Mouse (Mus musculus): Measurements from ENCODE around the gene Cyfip2. TPM values are rescaled to one million over a fixed set of nuclear protein-coding genes. Genes with fewer than 3 reads are reported as not detected.

The Cyfip2 gene
- polyA plus RNA-seq, 1 experiment from 2014 or later = 4.9 TPM

DNA sequence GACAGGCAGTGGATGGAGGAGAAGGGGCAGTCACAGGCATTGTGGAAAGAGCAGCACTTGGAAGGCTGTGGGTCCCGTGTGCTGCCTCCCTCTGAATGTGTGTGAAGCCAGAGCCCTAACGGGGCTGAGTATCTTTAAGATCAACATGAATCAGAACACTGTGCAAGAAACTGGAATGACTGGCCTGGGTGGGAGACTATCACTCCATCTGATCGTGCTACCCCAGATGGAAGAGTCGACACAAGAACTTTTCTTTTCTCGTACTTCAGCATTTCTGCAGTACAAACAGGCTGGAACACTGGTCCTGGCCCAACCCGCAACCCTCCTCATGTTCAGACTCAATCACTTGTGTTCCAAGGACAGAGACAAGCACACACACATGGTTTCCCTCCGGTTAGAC, 144.2 kb downstream of the Cyfip2 start:
- H3K9me3 ChIP-seq (replicated peaks) = no peaks in the 10 kb centered on the region
- no peak overlapping the region for H3K9ac ChIP-seq
- H3K27ac ChIP-seq = no peak overlapping the region
- WGBS (ENCODE audit: insufficient replicate concordance) = 70% methylated on average over 7 of the region's 7 CpGs
- H3K4me3 ChIP-seq = no peak overlapping the region
- H3K36me3 ChIP-seq = no peaks in the 10 kb centered on the region
- H3K4me1 ChIP-seq = no peaks in the 10 kb centered on the region
- peaks cover 54% of the 10 kb centered on the region for H3K27me3 ChIP-seq (replicated peaks)
- ATAC-seq = no peak
- H3K4me2 ChIP-seq = no peak overlapping the region

DNA sequence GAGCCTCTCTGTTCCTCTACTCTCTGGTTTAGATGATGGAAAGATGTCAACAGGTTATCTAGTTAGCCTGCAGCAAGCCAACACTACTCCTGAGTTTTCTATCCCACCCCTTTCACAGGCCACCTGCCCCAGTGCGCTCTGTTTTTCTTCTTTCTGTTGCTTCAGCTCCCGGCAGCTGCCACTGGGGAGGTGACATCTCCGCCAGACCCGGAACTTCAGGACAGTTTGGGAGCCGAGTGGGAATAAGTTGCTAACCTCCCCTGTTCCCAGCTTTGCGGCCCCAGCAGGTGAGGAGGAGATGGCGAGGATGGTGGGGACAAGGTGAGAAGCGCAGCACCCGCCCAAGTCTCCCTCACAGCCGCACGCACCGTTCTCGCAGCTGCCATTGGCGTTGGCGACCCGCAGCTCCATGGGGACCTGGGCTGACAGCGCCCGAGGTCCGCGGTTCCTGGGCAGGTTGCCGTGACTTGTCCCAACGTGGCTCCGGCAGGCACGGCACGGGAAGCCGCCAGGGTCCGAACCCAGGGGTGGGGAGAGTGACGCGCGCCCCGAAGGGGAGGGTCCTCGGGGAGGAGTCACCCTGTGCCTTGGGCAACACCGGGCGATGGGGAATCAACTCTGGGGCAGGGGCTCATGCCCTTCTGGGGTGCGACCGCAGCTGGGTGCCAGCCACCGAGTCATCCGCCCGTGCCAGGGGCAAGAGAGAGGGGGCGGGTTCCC, 146.6 kb downstream of the Cyfip2 start, which contains the start of gene Nipal4:
TSS of gene Nipal4 (minus strand) at position 643 of the 720 bp plus-strand sequence.
- Histone ChIP-seq H3K4me1 (no peaks in the 10 kb centered on the region), H3K9me3 (replicated peaks) (no peaks in the 10 kb centered on the region), H3K4me2 (peak within 1 kb of the TSS; percentile 61), H3K36me3 (no peaks in the 10 kb centered on the region), H3K9ac (0 out of 2 replicates have a peak within 1 kb of the TSS, but pooled peaks have one; percentile 6), H3K27me3 (replicated peaks) (peaks cover 60% of the 10 kb centered on the region), H3K4me3 (peak within 1 kb of the TSS; percentile 42), H3K27ac (no peak within 1 kb of the TSS)
- ATAC-seq = no peak
- WGBS (ENCODE audit: insufficient replicate concordance) = 3% methylated on average over 40 of the region's 40 CpGs

DNA sequence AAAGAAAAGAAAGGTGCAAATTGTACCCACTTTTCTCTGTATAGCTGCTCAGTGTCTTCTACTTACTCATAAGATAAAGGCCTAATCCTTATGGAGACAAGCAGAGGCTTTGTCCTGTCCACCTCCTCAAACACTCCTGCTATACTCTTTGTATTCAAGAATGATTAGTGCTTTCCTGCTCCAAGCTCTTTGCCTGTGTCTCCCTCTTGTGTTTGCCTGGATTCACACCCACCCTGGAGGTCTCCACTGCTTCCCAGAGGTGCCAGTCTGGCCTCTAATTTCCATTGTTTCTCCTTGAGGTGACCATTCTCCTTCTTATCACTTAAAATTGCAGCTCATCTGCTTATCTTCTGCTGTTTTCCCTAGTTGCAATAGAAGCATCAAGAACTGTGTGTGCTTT, 155.2 kb downstream of the Cyfip2 start:
- no peak overlapping the region for H3K27ac ChIP-seq
- no peak for ATAC-seq

DNA sequence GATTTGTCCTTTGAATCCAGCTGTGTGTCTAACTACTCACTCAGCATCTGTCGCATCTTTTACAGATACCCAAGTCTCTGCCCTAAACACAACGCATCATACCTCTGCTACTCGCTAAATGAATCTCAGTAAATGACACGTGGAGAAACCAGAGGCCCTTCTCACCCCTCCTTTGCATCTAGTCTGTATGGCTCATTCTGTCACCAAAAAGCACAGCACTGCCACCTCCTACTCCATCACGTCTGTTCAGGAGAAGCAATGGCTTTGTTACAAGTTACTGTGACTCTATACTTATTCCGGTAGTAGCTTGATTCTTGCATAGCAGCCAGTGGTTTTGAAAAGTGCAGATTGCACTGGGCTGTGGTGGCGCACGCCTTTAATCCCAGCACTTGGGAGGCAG, 155.7 kb downstream of the Cyfip2 start:
- H3K27ac ChIP-seq = no peak overlapping the region
- H3K36me3 ChIP-seq = no peaks in the 10 kb centered on the region
- H3K9ac ChIP-seq = no peak overlapping the region
- H3K4me1 ChIP-seq = no peaks in the 10 kb centered on the region
- WGBS (ENCODE audit: insufficient replicate concordance) = 70% methylated on average over 8 of the region's 8 CpGs
- no peaks in the 10 kb centered on the region for H3K9me3 ChIP-seq (replicated peaks)
- no peaks in the 10 kb centered on the region for H3K27me3 ChIP-seq (replicated peaks)
- H3K4me2 ChIP-seq = no peak overlapping the region
- ATAC-seq = no peak
- H3K4me3 ChIP-seq = no peak overlapping the region

More for the DNA sequence above, 155.2 kb downstream of the Cyfip2 start:
- H3K4me3 ChIP-seq = no peak overlapping the region
- no peaks in the 10 kb centered on the region for H3K9me3 ChIP-seq (replicated peaks)
- no peak overlapping the region for H3K9ac ChIP-seq
- H3K36me3 ChIP-seq = no peaks in the 10 kb centered on the region
- H3K27me3 ChIP-seq (replicated peaks) = no peaks in the 10 kb centered on the region
- no peaks in the 10 kb centered on the region for H3K4me1 ChIP-seq
- H3K4me2 ChIP-seq = no peak overlapping the region

DNA sequence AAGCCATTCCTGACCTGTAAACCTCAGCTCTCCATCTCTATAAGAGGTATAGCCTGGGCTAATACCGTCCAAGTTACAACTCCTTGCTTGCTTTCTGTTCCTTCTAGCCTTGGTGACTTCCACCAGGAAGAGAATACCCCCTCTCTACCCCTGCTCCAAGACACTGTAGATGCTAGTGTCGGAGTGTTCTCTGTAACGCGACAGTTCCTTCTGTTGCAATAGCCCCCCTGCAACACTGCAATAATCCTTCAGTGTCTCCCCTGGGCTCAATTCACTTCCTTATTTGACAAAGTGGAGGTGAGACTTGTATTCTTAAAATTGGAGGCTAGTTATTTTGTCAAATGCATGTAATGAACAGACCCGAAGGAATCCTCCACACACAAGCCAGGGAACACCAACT, 166.0 kb downstream of the Cyfip2 start:
- H3K9me3 ChIP-seq (replicated peaks) = no peaks in the 10 kb centered on the region
- H3K9ac ChIP-seq = no peak overlapping the region
- ATAC-seq = no peak
- no peaks in the 10 kb centered on the region for H3K4me1 ChIP-seq
- WGBS (ENCODE audit: insufficient replicate concordance) = 74% methylated on average over 5 of the region's 5 CpGs
- H3K4me3 ChIP-seq = no peak overlapping the region
- H3K4me2 ChIP-seq = no peak overlapping the region
- no peaks in the 10 kb centered on the region for H3K27me3 ChIP-seq (replicated peaks)
- H3K27ac ChIP-seq = no peak overlapping the region
- no peaks in the 10 kb centered on the region for H3K36me3 ChIP-seq

DNA sequence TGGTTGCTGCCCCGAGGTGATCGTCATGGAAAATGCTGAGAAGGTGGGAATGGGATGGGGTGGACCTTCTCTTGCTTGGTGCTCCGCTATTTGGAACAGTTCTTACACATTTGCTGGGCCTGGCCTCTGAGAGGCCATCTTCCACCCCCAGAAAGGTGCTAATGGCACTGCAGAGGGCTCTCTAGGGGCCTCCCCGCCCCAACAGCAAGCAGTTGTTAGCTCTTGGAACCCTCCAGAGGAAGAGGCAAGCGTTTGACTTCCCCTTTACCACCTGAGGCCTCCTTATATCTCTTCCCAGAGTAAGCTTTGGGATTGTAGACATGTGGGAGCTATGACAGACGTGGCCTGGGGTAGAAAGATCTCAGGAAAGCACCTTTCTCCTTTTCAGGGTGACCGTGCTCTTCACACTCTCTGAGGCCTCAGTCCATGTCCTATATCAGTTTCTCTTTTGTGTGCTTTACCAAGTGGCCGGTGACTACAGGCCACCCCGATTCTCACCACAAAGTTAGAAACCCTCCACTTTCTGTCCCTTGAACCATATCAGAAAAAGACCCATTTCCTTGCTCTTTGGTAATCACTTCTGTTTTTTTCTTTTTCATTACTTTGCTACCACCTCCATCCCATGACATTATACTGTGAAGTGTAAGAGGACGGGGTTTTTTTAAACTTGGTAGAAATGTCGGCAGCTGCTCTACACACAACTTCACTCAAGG, 167.3 kb downstream of the Cyfip2 start:
- Histone ChIP-seq H3K27me3 (replicated peaks) (no peaks in the 10 kb centered on the region), H3K9me3 (replicated peaks) (no peaks in the 10 kb centered on the region), H3K4me1 (no peaks in the 10 kb centered on the region), H3K4me2 (no peak overlapping the region), H3K27ac (no peak overlapping the region), H3K9ac (no peak overlapping the region), H3K36me3 (no peaks in the 10 kb centered on the region), H3K4me3 (no peak overlapping the region)
- no peak for ATAC-seq
- 67% methylated on average over 11 of the region's 11 CpGs for WGBS (ENCODE audit: insufficient replicate concordance)

Small RNA genes within 50 kb of the gene (microRNA-seq; reads per million reads assigned to microRNA genes)
- not detected for gene Mir7239

Other genes with a start within 250 kb of the Cyfip2 start
- gene Nipal4, start 146.4 kb downstream of the Cyfip2 start, polyA plus RNA-seq (2016; fragmentation: Nextera tagmentation; extraction: Ambion mirVana) = 0.13 and 0.26 TPM in 2 replicates
- not detected in 2 replicates for gene Fndc9, start 77.3 kb downstream of the Cyfip2 start, polyA plus RNA-seq (2016; fragmentation: Nextera tagmentation; extraction: Ambion mirVana)
- not detected in 2 replicates for gene Itk, start 76.7 kb upstream of the Cyfip2 start, polyA plus RNA-seq (2016; fragmentation: Nextera tagmentation; extraction: Ambion mirVana)
- gene Fam71b, start 83.7 kb upstream of the Cyfip2 start, polyA plus RNA-seq (2016; fragmentation: Nextera tagmentation; extraction: Ambion mirVana) = not detected in 2 replicates
- 66.0 and 71.2 TPM in 2 replicates for gene Med7, start 124.1 kb upstream of the Cyfip2 start, polyA plus RNA-seq (2016; fragmentation: Nextera tagmentation; extraction: Ambion mirVana)
- gene Havcr2, start 142.1 kb upstream of the Cyfip2 start, polyA plus RNA-seq (2016; fragmentation: Nextera tagmentation; extraction: Ambion mirVana) = 0.07 and 0.17 TPM in 2 replicates
- not detected in 2 replicates for gene Gm12169, start 211.4 kb upstream of the Cyfip2 start, polyA plus RNA-seq (2016; fragmentation: Nextera tagmentation; extraction: Ambion mirVana)